In the genomic region with DNA sequence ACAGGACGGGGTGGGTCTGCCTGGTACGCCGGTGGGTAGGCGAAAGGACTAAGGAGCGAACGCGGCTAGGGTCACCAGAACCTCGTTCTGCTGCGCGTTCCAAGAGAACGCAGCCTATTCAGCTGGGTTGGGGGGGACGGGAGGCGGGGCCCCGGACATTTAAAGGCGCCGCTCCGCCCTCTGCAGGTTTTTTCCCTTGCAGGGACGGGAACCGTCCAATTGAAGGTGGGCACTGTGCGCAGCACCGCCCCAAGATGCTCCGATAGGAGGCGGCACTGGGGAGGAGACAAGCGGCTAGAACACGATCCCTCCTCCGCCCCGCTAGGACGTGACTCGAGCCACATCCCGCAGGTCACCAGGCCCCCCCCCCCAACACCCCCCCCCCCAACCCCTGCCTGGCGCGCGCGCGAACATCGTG, we compare ENCODE assay signal across 8 mouse cellular contexts. TPM values are rescaled to one million over a fixed set of nuclear protein-coding genes. Genes with fewer than 3 reads are reported as not detected.
DNase-seq lines count a peak whose midpoint lies in the region; ATAC-seq and TF ChIP-seq lines count a peak whose summit lies in the region.

No protein-coding gene starts in this region.

- ATAC-seq in embryonic facial prominence, embryonic 13.5 days (ENCODE audit: insufficient number of reproducible peaks, insufficient read depth, low FRiP score, low TSS enrichment, low read depth), result peak; percentile 96
- ATAC-seq in limb, embryonic 14.5 days (ENCODE audit: low FRiP score, low read depth), result peak; percentile 95
- peak; percentile 94 for ATAC-seq in midbrain, postnatal 0 days (ENCODE audit: low FRiP score)

- H3K27me3 ChIP-seq in embryonic facial prominence, embryonic 13.5 days, result no peaks in the 10 kb centered on the region
- H3K27me3 ChIP-seq in limb, embryonic 14.5 days (ENCODE audit: control insufficient read depth, insufficient read depth, low read length), result no peaks in the 10 kb centered on the region
- H3K27me3 ChIP-seq in midbrain, postnatal 0 days (ENCODE audit: insufficient read depth, low read length), result no peaks in the 10 kb centered on the region

- H3K9me3 ChIP-seq in embryonic facial prominence, embryonic 13.5 days, result no peaks in the 10 kb centered on the region
- H3K9me3 ChIP-seq in limb, embryonic 14.5 days (ENCODE audit: control insufficient read depth, low read length), result no peaks in the 10 kb centered on the region
- no peaks in the 10 kb centered on the region for H3K9me3 ChIP-seq in midbrain, postnatal 0 days (ENCODE audit: low read length)

- TF ChIP-seq POLR2A in limb, embryonic 14.5 days (IDR thresholded peaks at IDR 0.05; ENCODE audit: borderline replicate concordance, extremely low read depth, insufficient read depth, insufficient read length), result peak; percentile 95; the same call in 1 of the 2 replicates

- peak overlapping the region; percentile 91 for H3K9ac ChIP-seq in embryonic facial prominence, embryonic 13.5 days
- H3K9ac ChIP-seq in limb, embryonic 14.5 days (ENCODE audit: low read depth, low read length, severe bottlenecking), result peak overlapping the region; percentile 74
- peak overlapping the region; percentile 81 for H3K9ac ChIP-seq in midbrain, postnatal 0 days (replicated peaks; ENCODE audit: low read length, poor library complexity, severe bottlenecking)

- peak overlapping the region; percentile 98 for H3K27ac ChIP-seq in embryonic facial prominence, embryonic 13.5 days
- peak overlapping the region; percentile 97 for H3K27ac ChIP-seq in limb, embryonic 14.5 days (replicated peaks; ENCODE audit: low read depth, low read length)
- peak overlapping the region; percentile 92 for H3K27ac ChIP-seq in midbrain, postnatal 0 days (ENCODE audit: low read depth, low read length)

- H3K4me1 ChIP-seq in embryonic facial prominence, embryonic 13.5 days, result peaks cover 36% of the 10 kb centered on the region
- H3K4me1 ChIP-seq in limb, embryonic 14.5 days (ENCODE audit: control insufficient read depth, insufficient read depth, low read length), result peaks cover 23% of the 10 kb centered on the region
- peaks cover 12% of the 10 kb centered on the region for H3K4me1 ChIP-seq in midbrain, postnatal 0 days (ENCODE audit: insufficient read depth, low read length)

- WGBS in embryonic facial prominence, embryonic 13.5 days, result under 1% methylated on average over 30 of the region's 36 CpGs
- under 1% methylated on average over 26 of the region's 36 CpGs for WGBS in limb, embryonic 14.5 days
- WGBS in midbrain, postnatal 0 days, result 0% methylated on average over 29 of the region's 36 CpGs

- peak; percentile 66; the same call in 1 of the 2 replicates for TF ChIP-seq CTCF in midbrain, postnatal 0 days (IDR thresholded peaks at IDR 0.05)

- H3K36me3 ChIP-seq in embryonic facial prominence, embryonic 13.5 days, result peaks cover 44% of the 10 kb centered on the region
- H3K36me3 ChIP-seq in limb, embryonic 14.5 days (ENCODE audit: control insufficient read depth, insufficient read depth, low read length), result peaks cover 55% of the 10 kb centered on the region
- H3K36me3 ChIP-seq in midbrain, postnatal 0 days (ENCODE audit: insufficient read depth, low read length), result peaks cover 20% of the 10 kb centered on the region; the same call in 1 of the 2 replicates

- DNase-seq in 3134 (ENCODE audit: extremely low read depth, insufficient read length, low spot score), result peak; percentile 94
- DNase-seq in adrenal gland, postnatal 36 days, result peak; percentile 98
- DNase-seq in heart, adult 8-10 months (ENCODE audit: low spot score), result peak; percentile 98
- peak; percentile 99 for DNase-seq in kidney, adult 9 months
- peak; percentile 98 for DNase-seq in limb, embryonic 14.5 days (ENCODE audit: low spot score)
- DNase-seq in midbrain, postnatal 0 days (ENCODE audit: low spot score), result peak; percentile 98
- DNase-seq in spleen, postnatal 14 days (ENCODE audit: low spot score in 2 of 2), result peak; percentile 89 to 90

- peak overlapping the region; percentile 78 for H3K4me3 ChIP-seq in embryonic facial prominence, embryonic 13.5 days
- peak overlapping the region; percentile 90 for H3K4me3 ChIP-seq in limb, embryonic 14.5 days (replicated peaks; ENCODE audit: low read length)
- H3K4me3 ChIP-seq in midbrain, postnatal 0 days (ENCODE audit: low read depth, low read length), result peak overlapping the region; percentile 82

- peak overlapping the region; percentile 89 for H3K4me2 ChIP-seq in embryonic facial prominence, embryonic 13.5 days
- H3K4me2 ChIP-seq in limb, embryonic 14.5 days (replicated peaks; ENCODE audit: low read depth, low read length, severe bottlenecking), result peak overlapping the region; percentile 91
- peak overlapping the region; percentile 87 for H3K4me2 ChIP-seq in midbrain, postnatal 0 days (ENCODE audit: low read depth, low read length, poor library complexity, severe bottlenecking)

RNA-seq across cellular contexts. Expression of gene Fam57b, which starts 1.6 kb away (rescaled TPM):
- 10 to 100 TPM; 15.3 to 21.2 TPM for total RNA-seq in adrenal gland, postnatal 36 days (2021)
- polyA plus RNA-seq in embryonic facial prominence, embryonic 13.5 days (2015; fragmentation: Nextera tagmentation; extraction: Ambion mirVana), result 0.45 and 0.70 TPM in 2 replicates
- 10 to 100 TPM in 1 of 4 experiments, 1 to 10 TPM in 3; 6.9 to 10.1 (median 8.0) TPM for total RNA-seq in heart, adult 8-10 months (2022)
- polyA plus RNA-seq in limb, embryonic 14.5 days (2012; rRNA removed), result 1.6 and 2.0 TPM in 2 replicates
- polyA plus RNA-seq in limb, embryonic 14.5 days (2014; fragmentation: Nextera tagmentation; extraction: Ambion mirVana), result 0.21 and 0.44 TPM in 2 replicates
- 52.5 and 60.2 TPM in 2 replicates for total RNA-seq in midbrain, postnatal 0 days (2014; rRNA removed)
- polyA plus RNA-seq in midbrain, postnatal 0 days (2015; fragmentation: Nextera tagmentation; extraction: Ambion mirVana), result 56.3 and 57.1 TPM in 2 replicates

RNA-seq across cellular contexts. Expression of gene Ppp4c, which starts 6.8 kb away (rescaled TPM):
- total RNA-seq in adrenal gland, postnatal 36 days (2021), result 10 to 100 TPM; 81.0 to 86.5 TPM
- 300 and 311 TPM in 2 replicates for polyA plus RNA-seq in embryonic facial prominence, embryonic 13.5 days (2015; fragmentation: Nextera tagmentation; extraction: Ambion mirVana)
- 10 to 100 TPM; 32.7 to 36.8 (median 34.5) TPM for total RNA-seq in heart, adult 8-10 months (2022)
- 238 and 252 TPM in 2 replicates for polyA plus RNA-seq in limb, embryonic 14.5 days (2012; rRNA removed)
- polyA plus RNA-seq in limb, embryonic 14.5 days (2014; fragmentation: Nextera tagmentation; extraction: Ambion mirVana), result 268 and 269 TPM in 2 replicates
- total RNA-seq in midbrain, postnatal 0 days (2014; rRNA removed), result 107 and 137 TPM in 2 replicates
- polyA plus RNA-seq in midbrain, postnatal 0 days (2015; fragmentation: Nextera tagmentation; extraction: Ambion mirVana), result 127 and 135 TPM in 2 replicates

RNA-seq across cellular contexts. Expression of gene Tbx6, which starts 17.8 kb away (rescaled TPM):
- total RNA-seq in adrenal gland, postnatal 36 days (2021), result under 1 TPM; 0.46 to 0.70 TPM
- polyA plus RNA-seq in embryonic facial prominence, embryonic 13.5 days (2015; fragmentation: Nextera tagmentation; extraction: Ambion mirVana), result 0.27 and 0.59 TPM in 2 replicates
- total RNA-seq in heart, adult 8-10 months (2022), result under 1 TPM; 0.40 to 0.49 (median 0.42) TPM
- 2.0 and 2.7 TPM in 2 replicates for polyA plus RNA-seq in limb, embryonic 14.5 days (2012; rRNA removed)
- polyA plus RNA-seq in limb, embryonic 14.5 days (2014; fragmentation: Nextera tagmentation; extraction: Ambion mirVana), result 0.29 and 0.41 TPM in 2 replicates
- total RNA-seq in midbrain, postnatal 0 days (2014; rRNA removed), result 0.16 and 1.1 TPM in 2 replicates
- 0.21 and 0.38 TPM in 2 replicates for polyA plus RNA-seq in midbrain, postnatal 0 days (2015; fragmentation: Nextera tagmentation; extraction: Ambion mirVana)

RNA-seq across cellular contexts. Expression of gene Ypel3, which starts 22.3 kb away (rescaled TPM):
- total RNA-seq in adrenal gland, postnatal 36 days (2021), result 100 to 1,000 TPM in 1 of 2 experiments, 10 to 100 TPM in 1; 88.9 to 157 TPM
- 104 and 112 TPM in 2 replicates for polyA plus RNA-seq in embryonic facial prominence, embryonic 13.5 days (2015; fragmentation: Nextera tagmentation; extraction: Ambion mirVana)
- total RNA-seq in heart, adult 8-10 months (2022), result 10 to 100 TPM; 46.6 to 99.6 (median 72.6) TPM
- polyA plus RNA-seq in limb, embryonic 14.5 days (2012; rRNA removed), result 144 and 202 TPM in 2 replicates
- polyA plus RNA-seq in limb, embryonic 14.5 days (2014; fragmentation: Nextera tagmentation; extraction: Ambion mirVana), result 131 and 151 TPM in 2 replicates
- 196 and 209 TPM in 2 replicates for total RNA-seq in midbrain, postnatal 0 days (2014; rRNA removed)
- polyA plus RNA-seq in midbrain, postnatal 0 days (2015; fragmentation: Nextera tagmentation; extraction: Ambion mirVana), result 219 and 235 TPM in 2 replicates

RNA-seq across cellular contexts. Expression of gene 4930451I11Rik, which starts 32.4 kb away (rescaled TPM):
- not detected for total RNA-seq in adrenal gland, postnatal 36 days (2021)
- not detected in 2 replicates for polyA plus RNA-seq in embryonic facial prominence, embryonic 13.5 days (2015; fragmentation: Nextera tagmentation; extraction: Ambion mirVana)
- total RNA-seq in heart, adult 8-10 months (2022), result not detected
- not detected in 2 replicates for polyA plus RNA-seq in limb, embryonic 14.5 days (2012; rRNA removed)
- not detected in 2 replicates for polyA plus RNA-seq in limb, embryonic 14.5 days (2014; fragmentation: Nextera tagmentation; extraction: Ambion mirVana)
- total RNA-seq in midbrain, postnatal 0 days (2014; rRNA removed), result not detected in 2 replicates
- 1.1 TPM in 1 of 2 replicates, not detected in the other for polyA plus RNA-seq in midbrain, postnatal 0 days (2015; fragmentation: Nextera tagmentation; extraction: Ambion mirVana)

Comparison
In these comparisons a context has a peak if more than half of its experiments do, and no peak if none do; other contexts are left out.
1. Peak in every context shown above with its lines: DNase-seq, ATAC-seq, H3K4me3 ChIP-seq and H3K27ac ChIP-seq.